Mouse (Mus musculus) ES-E14 (cell line): ENCODE results near the gene Fhl1.

ENCODE experiments used
- CHD2 ChIP-seq: IDR thresholded peaks from 2 replicates; pipeline ENCODE4 v1.6.1; 2014; ENCODE audit warnings: mild to moderate bottlenecking, low read depth, low read length, inconsistent platforms
- MAFK ChIP-seq: IDR thresholded peaks from 2 replicates; pipeline ENCODE4 v1.6.1; 2014; ENCODE audit warnings: mild to moderate bottlenecking, low read depth, low read length, inconsistent platforms; ENCODE audit not compliant: insufficient read depth
- ZC3H11A ChIP-seq: IDR thresholded peaks from 2 replicates; pipeline ENCODE4 v1.6.1; 2012; ENCODE audit warnings: low read depth, mild to moderate bottlenecking, inconsistent platforms, low read length, borderline replicate concordance

DNA sequence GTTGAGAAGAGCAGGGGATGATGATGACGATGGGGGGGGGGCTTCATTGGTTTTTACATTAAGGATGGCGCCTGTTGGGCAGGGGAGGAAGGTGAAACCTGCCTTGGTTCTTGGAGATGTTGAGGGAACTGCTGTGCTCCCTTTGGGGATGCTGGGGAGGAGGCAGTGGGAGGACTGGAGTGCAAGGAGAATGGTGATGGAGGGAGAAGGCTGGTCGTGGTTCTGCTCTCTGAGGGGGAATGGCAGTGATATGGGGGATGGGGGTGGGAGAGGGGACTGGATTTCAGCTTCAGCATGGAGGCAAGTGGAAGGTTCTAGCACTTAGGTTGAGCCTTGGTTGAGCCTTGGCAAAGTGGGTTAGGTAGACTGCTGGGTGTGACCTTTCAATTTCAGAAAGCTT lies 814 bp downstream of the Fhl1 start:
- no peak for TF ChIP-seq CHD2
- no peak for TF ChIP-seq MAFK
- TF ChIP-seq ZC3H11A = no peak
